Mouse (Mus musculus): Measurements from ENCODE around the gene Emilin3. TPM values are rescaled to one million over a fixed set of nuclear protein-coding genes. Genes with fewer than 3 reads are reported as not detected.

Gene Emilin3
- polyA plus RNA-seq, 1 experiment from 2014 or later: 51.3 TPM

- peak overlapping the region; percentile 99 for H3K9ac ChIP-seq
- H3K27me3 ChIP-seq: no peaks in the 10 kb centered on the region
- peak; percentile 89 for ATAC-seq (ENCODE audit: insufficient number of reproducible peaks, low FRiP score, low TSS enrichment, low read depth)
- WGBS: 1% methylated on average over 46 of the region's 47 CpGs
- H3K27ac ChIP-seq (replicated peaks): peak overlapping the region; percentile 99
- H3K4me1 ChIP-seq: peaks cover 10% of the 10 kb centered on the region
- H3K4me2 ChIP-seq (replicated peaks): peak overlapping the region; percentile 74
- no peaks in the 10 kb centered on the region for H3K9me3 ChIP-seq (replicated peaks)
- H3K36me3 ChIP-seq: no peaks in the 10 kb centered on the region
- H3K4me3 ChIP-seq (replicated peaks): peak overlapping the region; percentile 94
Observed at GRCm38 (mm10) chr2:160872395-160872794, 39.7 kb downstream of the Emilin3 start.

GRCm38 (mm10) chr2:160871310-160871709 is 40.8 kb downstream of the Emilin3 start:
- 0 out of 2 replicates have a peak overlapping the region, but pooled peaks have one; percentile 7 for H3K4me3 ChIP-seq (replicated peaks)
- H3K36me3 ChIP-seq: no peaks in the 10 kb centered on the region
- ATAC-seq (ENCODE audit: insufficient number of reproducible peaks, low FRiP score, low TSS enrichment, low read depth): no peak
- H3K27me3 ChIP-seq: no peaks in the 10 kb centered on the region
- H3K9me3 ChIP-seq (replicated peaks): no peaks in the 10 kb centered on the region
- no peak overlapping the region for H3K9ac ChIP-seq
- WGBS: 77% methylated on average over 3 of the region's 3 CpGs
- peak overlapping the region; percentile 24; the same call in 1 of the 2 replicates for H3K4me2 ChIP-seq (replicated peaks)
- H3K27ac ChIP-seq (replicated peaks): no peak overlapping the region
- H3K4me1 ChIP-seq: peaks cover 10% of the 10 kb centered on the region

GRCm38 (mm10) chr2:160869446-160869845 is 42.7 kb downstream of the Emilin3 start:
- no peaks in the 10 kb centered on the region for H3K36me3 ChIP-seq
- no peak overlapping the region for H3K4me3 ChIP-seq (replicated peaks)
- H3K9me3 ChIP-seq (replicated peaks): no peaks in the 10 kb centered on the region
- 68% methylated on average over 3 of the region's 3 CpGs for WGBS
- no peak overlapping the region for H3K4me2 ChIP-seq (replicated peaks)
- ATAC-seq (ENCODE audit: insufficient number of reproducible peaks, low FRiP score, low TSS enrichment, low read depth): no peak
- H3K27ac ChIP-seq (replicated peaks): no peak overlapping the region
- no peak overlapping the region for H3K9ac ChIP-seq
- peaks cover 10% of the 10 kb centered on the region for H3K4me1 ChIP-seq
- H3K27me3 ChIP-seq: no peaks in the 10 kb centered on the region

- H3K9ac ChIP-seq: no peak overlapping the region
- no peaks in the 10 kb centered on the region for H3K4me1 ChIP-seq
- ATAC-seq (ENCODE audit: insufficient number of reproducible peaks, low FRiP score, low TSS enrichment, low read depth): no peak
- no peaks in the 10 kb centered on the region for H3K27me3 ChIP-seq
- H3K36me3 ChIP-seq: no peaks in the 10 kb centered on the region
- 79% methylated on average over 2 of the region's 2 CpGs for WGBS
- no peak overlapping the region for H3K27ac ChIP-seq (replicated peaks)
- H3K9me3 ChIP-seq (replicated peaks): no peaks in the 10 kb centered on the region
- no peak overlapping the region for H3K4me3 ChIP-seq (replicated peaks)
- H3K4me2 ChIP-seq (replicated peaks): no peak overlapping the region
Observed at GRCm38 (mm10) chr2:160865266-160865665, 46.9 kb downstream of the Emilin3 start.

- Histone ChIP-seq H3K4me1 (no peaks in the 10 kb centered on the region), H3K4me3 (replicated peaks) (no peak overlapping the region), H3K27ac (replicated peaks) (no peak overlapping the region), H3K9ac (no peak overlapping the region), H3K4me2 (replicated peaks) (no peak overlapping the region), H3K9me3 (replicated peaks) (no peaks in the 10 kb centered on the region), H3K27me3 (no peaks in the 10 kb centered on the region), H3K36me3 (no peaks in the 10 kb centered on the region)
- no peak for ATAC-seq (ENCODE audit: insufficient number of reproducible peaks, low FRiP score, low TSS enrichment, low read depth)
- WGBS: 84% methylated on average over 1 of the region's 1 CpGs
Observed at GRCm38 (mm10) chr2:160864112-160864511, 48.0 kb downstream of the Emilin3 start.

GRCm38 (mm10) chr2:160860363-160860762 is 51.8 kb downstream of the Emilin3 start:
- no peaks in the 10 kb centered on the region for H3K9me3 ChIP-seq (replicated peaks)
- no peaks in the 10 kb centered on the region for H3K36me3 ChIP-seq
- no peak overlapping the region for H3K4me3 ChIP-seq (replicated peaks)
- 63% methylated on average over 1 of the region's 1 CpGs for WGBS
- no peaks in the 10 kb centered on the region for H3K27me3 ChIP-seq
- ATAC-seq (ENCODE audit: insufficient number of reproducible peaks, low FRiP score, low TSS enrichment, low read depth): no peak
- no peak overlapping the region for H3K4me2 ChIP-seq (replicated peaks)
- H3K27ac ChIP-seq (replicated peaks): no peak overlapping the region
- peaks cover 3% of the 10 kb centered on the region; the same call in 1 of the 2 replicates for H3K4me1 ChIP-seq
- no peak overlapping the region for H3K9ac ChIP-seq

Other genes starting within 250 kb of the Emilin3 start
- gene Plcg1, start 181.0 kb downstream of the Emilin3 start, polyA plus RNA-seq (2015; fragmentation: Nextera tagmentation; extraction: Ambion mirVana): 49.2 and 54.4 TPM in 2 replicates
- gene Zhx3, start 39.3 kb downstream of the Emilin3 start, polyA plus RNA-seq (2015; fragmentation: Nextera tagmentation; extraction: Ambion mirVana): 13.2 and 14.3 TPM in 2 replicates
- 4.7 and 5.1 TPM in 2 replicates for gene Lpin3, start 31.7 kb downstream of the Emilin3 start, polyA plus RNA-seq (2015; fragmentation: Nextera tagmentation; extraction: Ambion mirVana)
- 31.0 and 33.5 TPM in 2 replicates for gene Chd6, start 196.7 kb upstream of the Emilin3 start, polyA plus RNA-seq (2015; fragmentation: Nextera tagmentation; extraction: Ambion mirVana)